Mouse (Mus musculus) hindbrain, embryonic 13.5 days (tissue): Measurements from ENCODE around the gene Mpdu1. TPM values are rescaled to one million over a fixed set of nuclear protein-coding genes. Genes with fewer than 3 reads are reported as not detected.
"Not testable (repeated sequence)": the region's sequence is repeated elsewhere in the genome, so short reads cannot be mapped to it uniquely, and the experiment has no call there.

Source experiments
- ATAC-seq: fragments of 200-750 bp; cut with Nextera tagmentation; 2 replicates; pipeline ENCODE4 v1.8.0; 2017; ENCODE audit warnings: moderate TSS enrichment; ENCODE audit not compliant: low FRiP score
- H3K27ac ChIP-seq: fragments of 300-500 bp; sonication (generic); 2 replicates; pipeline ENCODE4 v1.5.1; 2015; ENCODE audit warnings: inconsistent platforms, mild to moderate bottlenecking, moderate library complexity
- H3K27me3 ChIP-seq: fragments of 300-500 bp; sonication (generic); 2 replicates; pipeline ENCODE4 v1.6.1; 2015; ENCODE audit warnings: mild to moderate bottlenecking, inconsistent platforms
- H3K36me3 ChIP-seq: fragments of 300-500 bp; sonication (generic); 2 replicates; pipeline ENCODE4 v1.6.1; 2015; ENCODE audit warnings: mild to moderate bottlenecking, inconsistent platforms
- H3K4me1 ChIP-seq: fragments of 300-500 bp; sonication (generic); replicated peaks from 2 replicates; pipeline ENCODE4 v1.6.1; 2015; ENCODE audit warnings: inconsistent platforms
- H3K4me2 ChIP-seq: fragments of 300-500 bp; sonication (generic); 2 replicates; pipeline ENCODE4 v1.6.1; 2015; ENCODE audit warnings: inconsistent platforms, mild to moderate bottlenecking, moderate library complexity
- H3K4me3 ChIP-seq: fragments of 300-500 bp; sonication (generic); 2 replicates; pipeline ENCODE4 v1.5.1; 2015; ENCODE audit warnings: mild to moderate bottlenecking, inconsistent platforms
- H3K9ac ChIP-seq: fragments of 300-500 bp; sonication (generic); 2 replicates; pipeline ENCODE4 v1.6.1; 2015; ENCODE audit warnings: mild to moderate bottlenecking, inconsistent platforms
- H3K9me3 ChIP-seq: fragments of 300-500 bp; sonication (generic); 2 replicates; pipeline ENCODE4 v1.6.1; 2016; ENCODE audit warnings: inconsistent platforms
- WGBS: fragments of 180-500 bp; shearing (Covaris S2); methylation state at CpG from one replicate; pipeline ENCODE4 v1.1.7; 2015; 5-methylcytosine and 5-hydroxymethylcytosine counted together
- polyA plus RNA-seq: library from polyadenylated mRNA; unstranded; fragments of >200 nt; fragmentation: Nextera tagmentation; extraction: Ambion mirVana; gene quantifications from 2 replicates; pipeline ENCODE4 v1.2.1, GENCODE M21; 2015

Mpdu1 gene
- polyA plus RNA-seq, 1 experiment from 2014 or later, result 95.0 TPM

GRCm38 (mm10) chr11:69623006-69623405 lies 39.4 kb downstream of the Mpdu1 start:
- Histone ChIP-seq H3K4me1 (peaks cover 15% of the 10 kb centered on the region), H3K4me3 (peak overlapping the region; percentile 55), H3K4me2 (peak overlapping the region; percentile 86), H3K36me3 (no peaks in the 10 kb centered on the region), H3K9me3 (no peaks in the 10 kb centered on the region), H3K27me3 (no peaks in the 10 kb centered on the region), H3K9ac (peak overlapping the region; percentile 78), H3K27ac (no peak overlapping the region)
- ATAC-seq, result no peak
- WGBS, result 66% methylated on average over 4 of the region's 4 CpGs

- Histone ChIP-seq H3K36me3 (no peaks in the 10 kb centered on the region), H3K9me3 (no peaks in the 10 kb centered on the region), H3K27me3 (no peaks in the 10 kb centered on the region), H3K27ac (peak overlapping the region; percentile 85), H3K9ac (peak overlapping the region; percentile 78), H3K4me1 (peaks cover 15% of the 10 kb centered on the region), H3K4me3 (peak overlapping the region; percentile 55), H3K4me2 (peak overlapping the region; percentile 86)
- no peak for ATAC-seq
- 40% methylated on average over 6 of the region's 6 CpGs for WGBS
Observed at GRCm38 (mm10) chr11:69622406-69622805, 40.0 kb downstream of the Mpdu1 start.

DNA sequence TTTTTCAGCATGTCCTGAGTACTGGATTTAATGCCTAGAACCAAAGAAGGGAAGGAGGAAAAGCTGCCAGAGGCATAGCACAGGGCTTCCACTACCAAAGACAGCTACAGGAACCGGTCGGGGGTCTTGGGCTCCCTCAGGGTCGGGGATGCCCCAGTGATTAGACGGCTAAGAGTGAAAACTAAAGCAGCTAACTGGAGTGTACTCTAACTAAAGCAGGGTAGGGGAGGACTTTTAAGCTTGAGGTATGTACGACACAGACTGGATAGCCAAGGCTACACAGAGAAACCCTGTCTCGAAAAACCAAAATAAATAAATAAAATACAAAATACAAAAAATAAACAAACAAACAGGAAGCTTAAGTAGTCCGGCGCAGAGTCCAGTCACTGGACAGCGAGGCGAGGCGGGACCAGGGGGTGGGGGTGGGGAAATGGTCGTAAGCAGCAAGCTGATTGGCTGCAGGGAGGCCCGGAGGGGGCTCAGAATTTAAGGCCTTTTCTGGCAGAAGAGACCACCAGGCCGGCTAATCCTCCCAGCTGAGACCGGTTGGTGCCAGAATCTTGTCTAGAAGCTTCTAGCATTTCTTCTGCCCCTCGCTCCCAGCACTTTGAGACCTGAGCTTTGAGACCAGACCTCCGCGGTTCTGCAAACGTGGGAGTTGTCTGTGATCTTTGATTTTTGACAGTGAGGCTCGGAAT lies 40.7 kb downstream of the Mpdu1 start, which contains the start of gene Sat2:
Gene Sat2, plus strand, starts transcription at position 454 of the 698 bp plus-strand sequence.
- under 1% methylated on average over 20 of the region's 20 CpGs for WGBS
- H3K4me2 ChIP-seq, result peak within 1 kb of the TSS; percentile 86
- peaks cover 15% of the 10 kb centered on the region for H3K4me1 ChIP-seq

DNA sequence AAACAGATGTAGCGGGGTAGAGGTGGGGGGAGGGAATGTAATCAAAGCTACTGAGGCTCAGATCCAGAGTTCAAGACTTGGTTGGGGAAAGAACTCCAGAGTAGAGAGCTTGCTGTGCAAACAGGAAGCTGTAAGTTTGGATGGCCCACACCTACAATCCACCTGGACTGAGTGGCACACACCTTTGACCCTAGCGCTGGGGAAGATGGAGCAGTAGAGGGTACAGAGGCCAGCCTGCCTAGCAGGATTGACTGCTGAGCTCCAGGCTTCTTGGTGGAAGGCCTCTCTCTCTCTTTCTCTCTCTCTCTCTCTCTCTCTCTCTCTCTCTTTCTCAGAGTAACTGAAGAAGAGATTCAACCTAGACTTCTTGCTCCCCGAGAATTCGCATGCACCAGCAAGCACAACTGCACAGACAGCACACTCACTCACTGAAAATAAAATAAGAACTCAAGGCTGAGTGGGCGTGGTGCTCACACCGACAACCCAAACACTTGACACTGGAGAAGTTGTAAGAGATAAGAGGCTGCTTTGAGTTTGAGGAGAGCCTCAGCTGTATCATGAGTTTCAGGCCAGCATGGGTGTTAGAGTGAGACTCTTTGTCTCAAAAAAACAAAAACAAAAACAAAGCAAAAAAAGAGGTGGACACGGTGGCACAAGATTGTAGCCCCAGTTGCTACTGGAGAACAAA lies 41.9 kb downstream of the Mpdu1 start:
- Histone ChIP-seq H3K4me1 (peaks cover 15% of the 10 kb centered on the region), H3K4me2 (no peak overlapping the region), H3K9ac (no peak overlapping the region), H3K9me3 (no peaks in the 10 kb centered on the region), H3K36me3 (no peaks in the 10 kb centered on the region), H3K4me3 (no peak overlapping the region), H3K27me3 (0 out of 2 replicates have a peak, but pooled peaks cover 4% of the 10 kb centered on the region), H3K27ac (no peak overlapping the region)
- ATAC-seq, result no peak
- 87% methylated on average over 7 of the region's 7 CpGs for WGBS

More for the DNA sequence above, 40.7 kb downstream of the Mpdu1 start, which contains the start of gene Sat2:
- no peaks in the 10 kb centered on the region for H3K9me3 ChIP-seq
- no peaks in the 10 kb centered on the region for H3K36me3 ChIP-seq
- H3K27me3 ChIP-seq, result no peaks in the 10 kb centered on the region
- peak; percentile 88 for ATAC-seq
- H3K27ac ChIP-seq, result peak within 1 kb of the TSS; percentile 85
- H3K9ac ChIP-seq, result peak within 1 kb of the TSS; percentile 78
- peak within 1 kb of the TSS; percentile 55 for H3K4me3 ChIP-seq

- Histone ChIP-seq H3K4me1 (peaks cover 13% of the 10 kb centered on the region), H3K27ac (no peak within 1 kb of the TSS), H3K36me3 (no peaks in the 10 kb centered on the region), H3K4me3 (no peak within 1 kb of the TSS), H3K9ac (peak within 1 kb of the TSS; percentile 51; the same call in 1 of the 2 replicates), H3K27me3 (peaks cover 14% of the 10 kb centered on the region; the same call in 1 of the 2 replicates), H3K9me3 (no peaks in the 10 kb centered on the region), H3K4me2 (no peak within 1 kb of the TSS)
- no peak for ATAC-seq
- WGBS, result 76% methylated on average over 5 of the region's 5 CpGs
Observed at GRCm38 (mm10) chr11:69617805-69618204, 44.6 kb downstream of the Mpdu1 start, which contains the start of gene Shbg. Gene Shbg, minus strand, starts transcription at chr11:69617905.

- no peaks in the 10 kb centered on the region for H3K9me3 ChIP-seq
- 52% methylated on average over 10 of the region's 10 CpGs for WGBS
- no peak overlapping the region for H3K4me2 ChIP-seq
- no peaks in the 10 kb centered on the region for H3K36me3 ChIP-seq
- no peak overlapping the region for H3K4me3 ChIP-seq
- H3K27me3 ChIP-seq, result peaks cover 14% of the 10 kb centered on the region; the same call in 1 of the 2 replicates
- ATAC-seq, result no peak
- peaks cover 7% of the 10 kb centered on the region for H3K4me1 ChIP-seq
- peak overlapping the region; percentile 51; the same call in 1 of the 2 replicates for H3K9ac ChIP-seq
- no peak overlapping the region for H3K27ac ChIP-seq
Observed at GRCm38 (mm10) chr11:69616781-69617180, 45.7 kb downstream of the Mpdu1 start.

- peaks cover 14% of the 10 kb centered on the region; the same call in 1 of the 2 replicates for H3K27me3 ChIP-seq
- not testable (repeated sequence) for H3K36me3 ChIP-seq, H3K4me2 ChIP-seq, H3K9ac ChIP-seq, H3K27ac ChIP-seq, H3K4me3 ChIP-seq, H3K4me1 ChIP-seq, H3K9me3 ChIP-seq, ATAC-seq
- WGBS, result 52% methylated on average over 11 of the region's 11 CpGs
Observed at GRCm38 (mm10) chr11:69614257-69614588, 48.2 kb downstream of the Mpdu1 start.

GRCm38 (mm10) chr11:69613553-69614256 lies 48.7 kb downstream of the Mpdu1 start:
- Histone ChIP-seq H3K9ac (no peak overlapping the region), H3K9me3 (no peaks in the 10 kb centered on the region), H3K36me3 (no peaks in the 10 kb centered on the region), H3K4me2 (no peak overlapping the region), H3K27ac (no peak overlapping the region), H3K27me3 (peaks cover 14% of the 10 kb centered on the region; the same call in 1 of the 2 replicates), H3K4me3 (no peak overlapping the region), H3K4me1 (0 out of 2 replicates have a peak, but pooled peaks cover 4% of the 10 kb centered on the region)
- WGBS, result 7% methylated on average over 19 of the region's 19 CpGs
- no peak for ATAC-seq

DNA sequence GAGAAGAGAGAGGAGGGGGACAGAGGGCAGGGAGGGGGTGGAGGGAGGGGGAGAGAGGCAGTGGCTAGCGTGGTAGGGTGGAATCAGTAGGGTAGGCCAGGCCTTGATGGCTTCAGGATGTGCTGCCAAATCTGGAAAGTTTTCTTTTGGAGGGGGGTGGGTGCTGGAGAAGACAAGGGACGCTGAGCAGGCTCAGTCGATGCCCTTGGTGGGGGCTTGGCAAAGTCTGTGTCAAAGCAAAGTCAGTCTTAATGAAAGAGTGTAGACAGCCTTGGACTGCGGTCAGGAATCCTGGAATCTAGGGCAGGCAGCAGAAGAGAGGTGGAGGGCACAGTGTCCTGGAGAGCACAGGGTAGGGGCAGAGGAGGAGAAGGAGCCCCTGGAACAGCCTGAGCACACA lies 51.5 kb downstream of the Mpdu1 start:
- no peak overlapping the region for H3K4me2 ChIP-seq
- no peaks in the 10 kb centered on the region for H3K36me3 ChIP-seq
- H3K4me3 ChIP-seq, result no peak overlapping the region
- ATAC-seq, result no peak
- no peaks in the 10 kb centered on the region for H3K9me3 ChIP-seq
- peaks cover 11% of the 10 kb centered on the region; the same call in 1 of the 2 replicates for H3K27me3 ChIP-seq
- H3K27ac ChIP-seq, result no peak overlapping the region
- H3K4me1 ChIP-seq, result peaks cover 8% of the 10 kb centered on the region
- WGBS, result 66% methylated on average over 4 of the region's 4 CpGs
- no peak overlapping the region for H3K9ac ChIP-seq

- no peak for ATAC-seq
- no peak overlapping the region for H3K4me2 ChIP-seq
- H3K4me3 ChIP-seq, result no peak overlapping the region
- H3K4me1 ChIP-seq, result peaks cover 16% of the 10 kb centered on the region
- H3K9ac ChIP-seq, result no peak overlapping the region
- H3K27ac ChIP-seq, result no peak overlapping the region
- no peaks in the 10 kb centered on the region for H3K9me3 ChIP-seq
- 62% methylated on average over 7 of the region's 7 CpGs for WGBS
- H3K36me3 ChIP-seq, result no peaks in the 10 kb centered on the region
- H3K27me3 ChIP-seq, result 0 out of 2 replicates have a peak, but pooled peaks cover under 1% of the 10 kb centered on the region
Observed at GRCm38 (mm10) chr11:69609416-69609815, 53.0 kb downstream of the Mpdu1 start.

- WGBS, result 75% methylated on average over 3 of the region's 3 CpGs
- ATAC-seq, result no peak
Observed at GRCm38 (mm10) chr11:69608525-69608924, 53.9 kb downstream of the Mpdu1 start.

DNA sequence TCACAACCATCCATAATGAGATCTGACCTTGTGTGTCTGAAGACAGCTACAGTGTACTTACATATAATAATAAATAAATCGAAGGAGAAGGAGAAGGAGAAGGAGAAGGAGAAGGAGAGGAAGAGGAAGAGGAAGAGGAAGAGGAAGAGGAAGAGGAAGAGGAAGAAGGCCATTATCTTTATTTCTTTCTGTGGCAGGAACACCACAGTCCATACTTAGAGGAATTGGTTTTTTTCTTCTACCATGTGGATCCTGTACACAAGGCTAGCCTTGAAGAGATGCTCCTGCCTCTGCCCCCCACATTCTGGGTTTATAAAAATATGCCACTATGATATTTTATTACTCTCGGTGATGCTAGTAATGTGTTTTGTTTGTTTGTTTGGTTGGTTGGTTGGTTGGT lies 55.6 kb downstream of the Mpdu1 start:
- WGBS, result 91% methylated on average over 2 of the region's 2 CpGs

More at GRCm38 (mm10) chr11:69608525-69608924, 53.9 kb downstream of the Mpdu1 start:
- Histone ChIP-seq H3K4me3 (no peak overlapping the region), H3K4me2 (no peak overlapping the region), H3K9me3 (no peaks in the 10 kb centered on the region), H3K9ac (no peak overlapping the region), H3K27ac (no peak overlapping the region), H3K4me1 (peaks cover 21% of the 10 kb centered on the region), H3K36me3 (no peaks in the 10 kb centered on the region), H3K27me3 (peaks cover 9% of the 10 kb centered on the region; the same call in 1 of the 2 replicates)

More for the DNA sequence above, 55.6 kb downstream of the Mpdu1 start:
- Histone ChIP-seq H3K36me3 (peaks cover 8% of the 10 kb centered on the region), H3K4me1 (peaks cover 29% of the 10 kb centered on the region), H3K27me3 (peaks cover 13% of the 10 kb centered on the region; the same call in 1 of the 2 replicates), H3K27ac (no peak overlapping the region), H3K9ac (no peak overlapping the region), H3K9me3 (no peaks in the 10 kb centered on the region), H3K4me3 (no peak overlapping the region), H3K4me2 (no peak overlapping the region)
- no peak for ATAC-seq
